Mouse (Mus musculus) limb, embryonic 10.5 days (tissue): ENCODE measurements around the gene Zfp597. TPM values are rescaled to one million over a fixed set of nuclear protein-coding genes. Genes with fewer than 3 reads are reported as not detected.

Source experiments
- microRNA-seq: library from miRNA; unstranded; fragments of <30 nt; microRNA quantifications from one replicate; pipeline ENCODE4, GENCODE M21; 2017
- polyA plus RNA-seq: library from polyadenylated mRNA; unstranded; fragments of >200 nt; fragmentation: Nextera tagmentation; extraction: Ambion mirVana; gene quantifications from 2 replicates; pipeline ENCODE4 v1.2.1, GENCODE M21; 2016

The Zfp597 gene
- polyA plus RNA-seq, 1 experiment from 2014 or later, result 6.5 TPM

Small RNA genes lying within 50 kb of the gene (microRNA-seq; reads per million reads assigned to microRNA genes)
- not detected for gene Gm23493

Other genes starting within 250 kb of the Zfp597 start
- gene Mefv, start 166.5 kb downstream of the Zfp597 start, polyA plus RNA-seq, result not detected in 2 replicates
- gene Zfp263, start 140.5 kb downstream of the Zfp597 start, polyA plus RNA-seq, result 42.8 and 51.1 TPM in 2 replicates
- not detected in 2 replicates for gene Olfr15, start 53.7 kb downstream of the Zfp597 start, polyA plus RNA-seq
- 0.72 and 0.88 TPM in 2 replicates for gene Zfp174, start 37.3 kb downstream of the Zfp597 start, polyA plus RNA-seq
- 55.8 and 58.0 TPM in 2 replicates for gene Naa60, start 12.2 kb downstream of the Zfp597 start, polyA plus RNA-seq
- 1.6 and 2.3 TPM in 2 replicates for gene Gm20695, start 87 bp upstream of the Zfp597 start, polyA plus RNA-seq
- 7.7 and 8.8 TPM in 2 replicates for gene 1700037C18Rik, start 24.1 kb upstream of the Zfp597 start, polyA plus RNA-seq
- 20.1 and 20.4 TPM in 2 replicates for gene Cluap1, start 24.2 kb upstream of the Zfp597 start, polyA plus RNA-seq
- gene Nlrc3, start 92.1 kb upstream of the Zfp597 start, polyA plus RNA-seq, result 1.1 TPM in 2 replicates
- 25.5 and 29.2 TPM in 2 replicates for gene Slx4, start 119.2 kb upstream of the Zfp597 start, polyA plus RNA-seq
- gene Dnase1, start 152.4 kb upstream of the Zfp597 start, polyA plus RNA-seq, result 6.3 and 6.5 TPM in 2 replicates
- 107 and 112 TPM in 2 replicates for gene Trap1, start 193.3 kb upstream of the Zfp597 start, polyA plus RNA-seq